Mouse (Mus musculus): ENCODE measurements at regions not wholly inside any gene's neighbourhood (a gene's known extent, or its start where the extent isn't known, plus 50 kb on each side); places are given as distances from the start of the nearest gene placed in this dataset.

GRCm38 (mm10) chr11:24696561-24696960 lies 618.7 kb downstream of the Bcl11a start:
- TF ChIP-seq CTCF (conservative IDR thresholded peaks at IDR 0.05; ENCODE audit: low read length), result no peak
- no peak for TF ChIP-seq NANOG (IDR thresholded peaks at IDR 0.05; ENCODE audit: borderline replicate concordance, low read length)

Measured in E14TG2a.4 (cell line).